Mouse (Mus musculus) gastrocnemius, postnatal 36 days (tissue): ENCODE results near the gene Shf. TPM values are rescaled to one million over a fixed set of nuclear protein-coding genes. Genes with fewer than 3 reads are reported as not detected.
"Not testable (repeated sequence)": the region's sequence is repeated elsewhere in the genome, so short reads cannot be mapped to it uniquely, and the experiment has no call there.

Source experiments
- DNase-seq, 2 experiments: peaks; one replicate each; pipeline ENCODE4 v3.0.0; 2022
- intact Hi-C: fragments of 180-260 bp; cut with DNase I; formaldehyde crosslinking; loops from one replicate; pipeline ENCODE4 v1.15.1; 2025
- total RNA-seq, 2 experiments: library from RNA; stranded (reverse); gene quantifications; 2 replicates each; pipeline ENCODE4 v1.2.3; 2021

Shf gene
- total RNA-seq, 2 experiments from 2014 or later = 1.9 to 2.1 TPM

- DNase-seq = no peak
- intact Hi-C loops = no loop called here
These were observed 17.6 kb downstream of the Shf start for GRCm38 (mm10) chr2:122351156-122351930.

- intact Hi-C loops = loop anchor here (5.0 to 10.0 kb wide), 3 partner anchors 33 to 276 kb away; no protein-coding TSS in a partner anchor
- DNase-seq = no peak
These were observed 19.7 kb downstream of the Shf start for GRCm38 (mm10) chr2:122349136-122349785.

DNA sequence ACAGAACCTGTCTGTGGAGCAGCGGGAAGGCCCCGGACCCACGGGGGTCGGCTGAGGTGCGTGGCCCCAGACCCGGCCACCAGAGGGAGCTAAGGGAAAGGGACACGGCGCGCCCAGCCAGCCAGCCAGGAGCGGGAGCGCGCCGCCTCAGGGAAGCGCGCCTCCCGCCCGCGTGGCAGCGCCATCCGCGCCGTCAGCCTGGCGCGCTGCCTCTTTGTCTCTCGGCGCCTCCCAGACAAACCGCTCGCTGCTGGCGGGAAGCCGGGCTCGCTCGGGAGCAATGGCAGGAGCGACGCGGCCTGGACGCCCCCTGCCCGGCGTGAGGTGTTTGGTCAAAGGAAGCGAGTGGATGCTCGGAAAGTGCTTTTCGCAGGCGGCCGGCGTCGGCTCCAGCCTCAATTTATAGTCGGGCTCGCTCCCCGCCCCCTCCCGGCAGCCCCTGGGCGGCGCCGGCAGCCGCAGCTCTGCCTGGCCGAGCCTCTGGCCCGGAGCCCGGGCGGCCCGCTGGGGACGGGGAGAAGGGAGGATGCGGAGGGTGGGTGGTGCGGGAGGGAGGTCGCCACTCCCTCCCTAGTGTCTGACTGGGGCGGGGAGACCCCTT lies 20.3 kb downstream of the Shf start:
- peak; percentile 89 to 92 for DNase-seq
- intact Hi-C loops = loop anchor here (5.0 to 10.0 kb wide), 3 partner anchors 34 to 276 kb away; no protein-coding TSS in a partner anchor

DNA sequence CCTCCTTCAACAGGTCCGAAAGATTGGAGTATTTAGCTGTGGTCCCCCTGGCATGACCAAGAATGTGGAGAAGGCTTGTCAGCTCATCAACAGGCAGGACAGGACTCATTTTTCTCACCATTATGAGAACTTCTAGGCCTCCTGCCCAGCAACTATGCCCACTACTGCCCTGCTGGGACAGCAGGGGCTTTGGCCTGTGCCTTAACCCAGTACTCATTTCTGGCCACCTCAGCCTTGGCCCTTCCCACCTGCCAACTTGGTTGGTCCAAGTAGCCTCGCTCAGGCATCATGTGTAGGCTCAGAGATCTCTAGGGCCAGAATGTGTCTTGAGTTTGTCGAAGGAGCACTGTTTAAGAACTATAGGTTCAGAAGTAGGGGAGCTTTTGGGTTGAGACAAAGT lies 21.7 kb downstream of the Shf start:
- intact Hi-C loops = loop anchor here (5.0 to 10.0 kb wide), 3 partner anchors 35 to 278 kb away; no protein-coding TSS in a partner anchor
- no peak for DNase-seq

- not testable (repeated sequence) for DNase-seq
- intact Hi-C loops = loop anchor here (5.0 to 10.0 kb wide), 3 partner anchors 36 to 279 kb away; no protein-coding TSS in a partner anchor
These were observed 22.8 kb downstream of the Shf start for GRCm38 (mm10) chr2:122346164-122346563.

DNA sequence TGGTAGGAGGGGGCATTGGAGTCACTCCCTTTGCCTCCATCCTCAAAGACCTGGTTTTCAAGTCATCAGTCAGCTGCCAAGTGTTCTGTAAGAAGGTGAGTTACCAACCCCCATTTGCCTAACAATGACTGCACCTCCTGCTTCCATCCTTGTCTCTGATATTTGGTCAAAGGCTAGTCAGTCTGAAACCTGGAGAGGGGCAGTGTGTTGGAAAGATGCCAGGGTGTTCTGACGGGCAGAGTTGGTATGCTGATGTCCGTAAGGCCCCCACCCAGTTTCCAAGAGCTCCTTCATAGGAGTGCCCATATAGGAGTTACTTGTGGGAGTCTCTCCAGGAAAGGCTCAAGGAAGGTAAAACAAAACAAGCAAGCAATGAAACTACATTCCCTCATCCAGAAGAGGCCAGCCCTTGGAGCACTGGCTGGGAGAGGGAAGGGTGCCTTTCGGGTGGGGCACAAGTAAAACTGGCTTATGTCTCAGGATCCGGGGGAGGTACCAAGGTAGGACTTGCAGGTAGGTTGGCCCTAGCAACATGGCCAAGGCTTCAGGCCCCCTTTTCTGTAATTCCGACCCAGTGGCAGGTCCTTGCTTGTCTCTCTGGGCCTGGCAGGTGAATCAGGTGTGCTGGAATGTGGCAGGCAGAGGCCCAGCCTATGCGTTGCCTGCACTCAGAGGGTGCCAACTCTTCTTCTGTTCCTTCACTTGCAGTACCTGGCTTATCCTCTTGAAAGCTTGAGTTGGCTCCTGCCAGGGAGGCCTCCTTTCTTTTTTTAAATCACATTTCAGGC lies 23.7 kb downstream of the Shf start:
- intact Hi-C loops = loop anchor here (5.0 to 10.0 kb wide), 3 partner anchors 37 to 280 kb away; no protein-coding TSS in a partner anchor
- DNase-seq = no peak

GRCm38 (mm10) chr2:122337291-122337690 lies 31.7 kb downstream of the Shf start:
- intact Hi-C loops = no loop called here
- no peak for DNase-seq

GRCm38 (mm10) chr2:122334170-122334569 lies 34.8 kb downstream of the Shf start:
- DNase-seq = no peak

DNA sequence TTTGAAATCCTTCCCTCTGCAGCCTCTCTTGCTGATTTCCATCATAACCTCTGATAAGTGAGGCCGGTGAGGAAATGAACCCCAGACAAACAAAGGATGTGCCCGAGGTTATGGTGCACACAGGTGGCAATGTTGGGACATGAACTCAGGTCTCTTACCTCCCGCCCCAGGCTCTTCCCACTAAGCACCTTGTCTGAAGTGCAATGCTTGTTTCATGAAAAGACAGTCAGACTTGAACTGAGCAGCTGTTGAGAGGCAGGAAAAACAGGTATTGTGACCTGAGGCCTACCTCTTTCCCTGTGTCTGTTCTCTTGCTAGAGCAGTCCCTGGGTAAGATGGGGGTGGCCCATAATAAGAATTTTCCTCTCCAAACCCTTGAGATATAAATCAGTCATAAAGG lies 36.7 kb downstream of the Shf start:
- intact Hi-C loops = no loop called here
- DNase-seq = no peak

More at GRCm38 (mm10) chr2:122334170-122334569, 34.8 kb downstream of the Shf start:
- intact Hi-C loops = no loop called here

- intact Hi-C loops, DNase-seq: not testable (repeated sequence)
These were observed 38.6 kb downstream of the Shf start for GRCm38 (mm10) chr2:122330317-122330716.

DNA sequence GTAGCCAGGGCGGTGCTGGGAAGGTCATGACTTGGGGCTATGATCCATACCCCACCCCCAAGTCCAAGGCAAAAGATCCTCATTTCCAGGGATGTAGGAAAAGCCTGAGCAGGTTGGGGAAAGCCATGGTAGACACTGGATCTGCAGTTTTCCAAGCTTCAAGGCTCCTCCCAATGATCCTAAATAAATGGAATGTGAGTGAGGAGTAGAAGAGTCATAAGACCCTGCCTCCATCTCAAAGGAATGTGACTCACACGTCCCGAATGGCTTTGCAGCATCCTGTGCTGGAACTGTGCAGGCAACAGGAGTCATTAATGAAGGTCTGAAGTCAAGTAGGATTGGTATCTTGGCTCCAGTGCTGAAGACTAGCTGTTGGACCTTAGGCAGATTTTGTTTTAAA lies 41.0 kb downstream of the Shf start:
- intact Hi-C loops = no loop called here
- no peak for DNase-seq

DNA sequence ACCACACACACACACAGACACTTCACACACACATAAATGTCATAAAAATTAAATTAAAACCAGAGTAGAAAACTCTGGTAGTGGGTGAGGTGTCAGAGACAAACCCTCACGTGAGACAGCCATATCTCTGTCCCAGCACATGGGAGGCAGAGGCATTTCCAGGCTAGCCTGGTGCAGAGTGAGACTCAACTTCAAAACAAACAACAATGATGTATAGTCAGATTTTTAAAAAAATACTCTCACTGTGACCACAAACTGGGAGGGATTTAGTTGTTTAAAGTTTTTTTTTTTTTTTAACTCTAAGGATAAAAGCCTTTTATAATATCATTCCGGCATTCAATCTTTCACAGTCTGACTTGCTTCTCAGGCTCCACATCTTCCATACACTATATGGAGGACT lies 43.6 kb downstream of the Shf start:
- intact Hi-C loops = no loop called here
- DNase-seq = no peak

- intact Hi-C loops = no loop called here
- DNase-seq = no peak
These were observed 44.4 kb downstream of the Shf start for GRCm38 (mm10) chr2:122324586-122324985.

GRCm38 (mm10) chr2:122323960-122324359 lies 45.0 kb downstream of the Shf start:
- intact Hi-C loops = no loop called here

DNA sequence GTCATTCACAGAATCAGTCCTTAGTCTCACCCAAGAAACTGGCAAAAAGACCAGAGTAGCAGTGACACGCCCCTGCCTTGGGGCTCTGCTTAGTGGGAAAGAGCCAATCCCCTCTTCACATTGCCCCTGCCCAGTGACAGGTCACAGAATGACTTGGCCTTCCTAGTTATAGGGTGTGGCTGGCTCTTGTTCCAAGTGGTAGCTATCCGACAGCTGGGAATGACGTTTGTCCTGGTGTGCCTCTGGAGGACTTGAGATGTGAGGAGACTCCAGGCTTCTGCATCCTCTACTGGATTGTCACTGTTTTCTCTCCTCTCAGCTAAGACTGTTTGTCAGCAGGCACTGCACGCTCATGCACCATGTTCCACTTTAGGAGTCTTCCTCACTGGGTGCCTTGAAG lies 51.6 kb downstream of the Shf start:
- no peak for DNase-seq
- intact Hi-C loops = no loop called here

More at GRCm38 (mm10) chr2:122323960-122324359, 45.0 kb downstream of the Shf start:
- no peak for DNase-seq

DNA sequence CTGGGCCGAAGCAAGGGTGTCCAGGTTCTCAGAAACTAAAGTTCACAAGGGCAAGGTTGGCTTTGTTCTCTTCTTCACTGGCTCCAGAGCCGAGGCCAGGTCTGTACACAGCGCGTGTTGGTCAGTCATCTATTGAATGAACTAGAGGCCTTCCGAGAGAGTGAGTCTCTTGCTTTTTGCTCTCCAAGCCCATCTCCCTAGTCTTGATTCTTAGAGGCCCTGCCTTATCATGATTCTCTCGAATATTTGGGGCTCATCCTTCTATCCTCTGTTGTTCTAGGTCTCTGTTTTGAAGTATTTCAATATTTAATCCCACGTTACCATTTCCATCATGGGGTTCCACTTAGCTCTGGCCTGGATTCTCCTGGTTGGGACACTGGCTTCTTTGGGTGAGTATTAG lies 53.6 kb downstream of the Shf start, which contains the start of gene Duox1:
Duox1 (plus strand) TSS at position 301 of the 400 bp plus-strand sequence.
- no peak for DNase-seq
- intact Hi-C loops = no loop called here

DNA sequence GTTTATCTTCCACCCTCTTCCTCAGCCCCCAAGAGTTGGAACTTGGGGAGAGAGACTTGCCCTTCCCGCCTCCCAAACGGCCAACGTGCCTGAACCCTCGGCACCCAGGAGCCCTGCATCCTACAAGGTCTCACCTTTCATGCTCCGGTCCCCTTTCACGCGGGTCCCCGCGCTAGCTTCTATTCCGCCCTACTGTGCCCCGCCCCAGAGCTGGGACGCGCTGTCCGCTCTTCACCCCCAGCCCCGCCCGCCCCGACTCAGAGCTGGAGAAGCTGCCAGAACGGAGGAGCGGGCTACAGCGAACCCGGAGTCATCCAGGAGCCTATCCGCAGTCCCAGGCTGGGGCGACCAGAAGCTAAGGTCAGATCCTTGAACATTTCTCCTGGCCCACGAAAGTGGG lies 55.4 kb downstream of the Shf start, which contains the start of gene Duoxa1:
Duoxa1 (minus strand) TSS at position 195 of the 400 bp plus-strand sequence.
- no peak for DNase-seq
- intact Hi-C loops = no loop called here

- peak; percentile 41 to 53 for DNase-seq
- intact Hi-C loops = no loop called here
These were observed 56.1 kb downstream of the Shf start for GRCm38 (mm10) chr2:122312722-122313417.

GRCm38 (mm10) chr2:122311561-122311960 lies 57.4 kb downstream of the Shf start:
- DNase-seq = no peak
- intact Hi-C loops = no loop called here

DNA sequence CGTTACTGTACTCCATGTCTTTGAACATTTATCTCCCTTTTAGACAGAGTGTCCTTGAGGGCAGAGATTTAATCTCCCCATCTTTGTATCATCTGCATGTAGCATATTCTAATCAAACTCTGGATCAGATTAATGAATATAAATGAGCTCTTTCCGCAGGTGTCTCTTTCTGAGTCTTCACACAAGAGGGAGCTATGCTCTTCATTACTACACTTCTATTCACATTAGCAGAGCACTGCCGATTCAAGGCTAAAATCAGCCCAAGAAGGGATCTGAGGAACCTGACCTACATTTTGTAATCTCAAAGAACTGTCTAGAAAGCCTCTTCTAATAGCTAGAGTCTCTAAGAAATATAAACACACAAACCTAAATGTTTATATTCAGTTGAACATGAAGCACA lies 59.3 kb downstream of the Shf start:
- no peak for DNase-seq
- intact Hi-C loops = no loop called here
